Mouse (Mus musculus) limb, embryonic 12.5 days (tissue): ENCODE results near the gene U2surp. TPM values are rescaled to one million over a fixed set of nuclear protein-coding genes. Genes with fewer than 3 reads are reported as not detected.

Experiments
- ATAC-seq: fragments of 200-750 bp; cut with Nextera tagmentation; 2 replicates; pipeline ENCODE4 v1.8.0; 2017; ENCODE audit warnings: low read depth, moderate TSS enrichment; ENCODE audit not compliant: insufficient number of reproducible peaks, insufficient read depth, low FRiP score, low TSS enrichment
- H3K27ac ChIP-seq: fragments of 300-500 bp; sonication (generic); 2 replicates; pipeline ENCODE4 v1.5.1; 2016; ENCODE audit warnings: mild to moderate bottlenecking, moderate library complexity
- H3K27me3 ChIP-seq: fragments of 300-500 bp; sonication (generic); 2 replicates; pipeline ENCODE4 v1.6.1; 2016; ENCODE audit warnings: mild to moderate bottlenecking, moderate library complexity
- H3K36me3 ChIP-seq: fragments of 300-500 bp; sonication (generic); 2 replicates; pipeline ENCODE4 v1.6.1; 2016; ENCODE audit warnings: mild to moderate bottlenecking, moderate library complexity
- H3K4me1 ChIP-seq: fragments of 300-500 bp; sonication (generic); replicated peaks from 2 replicates; pipeline ENCODE4 v1.6.1; 2016
- H3K4me2 ChIP-seq: fragments of 300-500 bp; sonication (generic); 2 replicates; pipeline ENCODE4 v1.6.1; 2016; ENCODE audit warnings: mild to moderate bottlenecking, moderate library complexity
- H3K4me3 ChIP-seq: fragments of 300-500 bp; sonication (generic); replicated peaks from 2 replicates; pipeline ENCODE4 v1.5.1; 2016; ENCODE audit warnings: mild to moderate bottlenecking
- H3K9ac ChIP-seq: fragments of 300-500 bp; sonication (generic); replicated peaks from 2 replicates; pipeline ENCODE4 v1.6.1; 2016; ENCODE audit warnings: mild to moderate bottlenecking, moderate library complexity
- H3K9me3 ChIP-seq: fragments of 300-500 bp; sonication (generic); 2 replicates; pipeline ENCODE4 v1.6.1; 2016; ENCODE audit warnings: mild to moderate bottlenecking, moderate library complexity
- WGBS: fragments of 180-500 bp; shearing (Covaris S2); methylation state at CpG from one replicate; pipeline ENCODE4 v1.1.7; 2016; 5-methylcytosine and 5-hydroxymethylcytosine counted together
- polyA plus RNA-seq: library from polyadenylated mRNA; unstranded; fragments of >200 nt; fragmentation: Nextera tagmentation; extraction: Ambion mirVana; gene quantifications from 2 replicates; pipeline ENCODE4 v1.2.1, GENCODE M21; 2016

Gene U2surp
- 154 and 175 TPM in 2 replicates for polyA plus RNA-seq

DNA sequence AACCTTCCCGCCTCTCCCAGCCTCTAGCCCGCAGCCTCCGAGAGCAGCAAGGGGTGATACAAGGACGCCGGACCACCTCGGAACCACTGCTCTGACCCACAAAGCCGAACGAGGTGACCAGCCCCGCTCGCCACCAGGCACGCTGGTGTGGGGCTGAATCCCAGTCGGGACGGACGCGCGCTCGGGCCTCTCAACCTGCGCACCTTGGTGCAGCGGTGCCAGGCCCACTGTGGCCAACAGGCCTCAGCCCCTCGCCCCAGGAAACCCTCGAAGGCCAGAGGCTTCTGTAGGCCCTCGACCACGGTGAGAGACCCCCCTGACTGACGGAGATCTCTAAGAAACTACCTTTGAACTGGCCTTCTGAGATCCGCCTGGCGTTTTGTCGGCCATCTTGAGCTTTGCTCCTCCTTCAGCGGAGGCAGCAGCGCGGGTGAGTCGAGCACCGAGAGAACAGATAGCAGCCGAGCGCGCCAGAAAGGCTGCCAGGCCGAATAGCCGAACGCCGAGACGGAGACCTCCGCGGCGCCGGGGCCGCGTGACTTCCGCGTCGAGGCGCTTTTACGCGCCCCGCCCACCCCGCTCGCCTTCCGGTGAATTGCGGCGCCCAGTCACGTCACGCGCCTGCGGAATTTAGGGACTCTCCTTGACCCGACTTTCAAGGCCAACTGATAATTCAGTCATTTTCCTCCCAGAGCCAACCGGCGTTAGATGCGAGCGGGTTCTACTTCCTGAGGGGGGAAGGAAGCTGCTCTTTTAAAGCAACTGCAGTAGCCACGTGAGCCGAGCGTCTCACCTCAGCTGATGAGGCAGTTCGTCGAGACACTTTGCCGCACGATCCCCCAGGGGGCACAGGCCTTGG, at the start of gene U2surp:
TSS of gene U2surp (minus strand) at position 525 of the 859 bp plus-strand sequence.
- H3K4me1 ChIP-seq: peaks cover 18% of the 10 kb centered on the region
- peak within 1 kb of the TSS; percentile 92 for H3K27ac ChIP-seq
- no peaks in the 10 kb centered on the region for H3K36me3 ChIP-seq
- ATAC-seq: peak; percentile 91
- peak within 1 kb of the TSS; percentile 93 for H3K9ac ChIP-seq
- H3K4me2 ChIP-seq: peak within 1 kb of the TSS; percentile 88
- H3K9me3 ChIP-seq: no peaks in the 10 kb centered on the region
- peak within 1 kb of the TSS; percentile 96 for H3K4me3 ChIP-seq
- under 1% methylated on average over 74 of the region's 74 CpGs for WGBS
- H3K27me3 ChIP-seq: no peaks in the 10 kb centered on the region

DNA sequence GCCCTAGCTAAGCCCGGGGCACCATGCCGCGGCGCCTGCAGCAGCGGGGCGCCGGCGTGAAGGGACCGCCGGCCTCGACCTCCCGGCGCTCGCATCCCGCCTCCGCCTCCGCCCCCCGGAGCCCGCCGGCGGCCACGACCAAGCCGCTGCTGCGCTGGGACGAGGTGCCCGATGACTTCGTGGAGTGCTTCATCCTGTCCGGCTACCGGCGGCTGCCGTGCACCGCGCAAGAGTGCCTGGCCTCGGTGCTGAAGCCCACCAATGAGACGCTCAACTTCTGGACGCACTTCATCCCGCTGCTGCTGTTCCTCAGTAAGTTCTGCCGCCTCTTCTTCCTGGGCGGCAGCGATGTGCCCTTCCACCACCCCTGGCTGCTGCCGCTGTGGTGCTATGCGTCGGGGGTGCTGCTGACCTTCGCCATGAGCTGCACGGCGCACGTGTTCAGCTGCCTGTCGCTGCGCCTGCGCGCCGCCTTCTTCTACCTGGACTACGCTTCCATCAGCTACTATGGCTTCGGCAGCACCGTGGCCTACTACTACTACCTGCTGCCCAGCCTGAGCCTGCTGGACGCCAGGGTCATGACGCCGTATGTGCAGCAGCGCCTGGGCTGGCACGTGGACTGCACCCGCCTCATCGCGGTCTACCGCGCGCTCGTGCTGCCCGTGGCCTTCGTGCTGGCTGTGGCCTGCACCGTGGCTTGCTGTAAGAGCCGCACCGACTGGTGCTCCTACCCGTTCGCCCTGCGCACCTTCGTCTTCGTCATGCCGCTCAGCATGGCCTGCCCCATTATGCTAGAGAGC, 48.3 kb upstream of the U2surp start:
- Histone ChIP-seq H3K9ac (peak overlapping the region; percentile 66), H3K27ac (no peak overlapping the region), H3K4me1 (peaks cover 10% of the 10 kb centered on the region), H3K36me3 (no peaks in the 10 kb centered on the region), H3K4me3 (peak overlapping the region; percentile 61), H3K9me3 (no peaks in the 10 kb centered on the region), H3K4me2 (peak overlapping the region; percentile 97), H3K27me3 (peaks cover 84% of the 10 kb centered on the region)
- 13% methylated on average over 77 of the region's 78 CpGs for WGBS
- ATAC-seq: peak; percentile 65

DNA sequence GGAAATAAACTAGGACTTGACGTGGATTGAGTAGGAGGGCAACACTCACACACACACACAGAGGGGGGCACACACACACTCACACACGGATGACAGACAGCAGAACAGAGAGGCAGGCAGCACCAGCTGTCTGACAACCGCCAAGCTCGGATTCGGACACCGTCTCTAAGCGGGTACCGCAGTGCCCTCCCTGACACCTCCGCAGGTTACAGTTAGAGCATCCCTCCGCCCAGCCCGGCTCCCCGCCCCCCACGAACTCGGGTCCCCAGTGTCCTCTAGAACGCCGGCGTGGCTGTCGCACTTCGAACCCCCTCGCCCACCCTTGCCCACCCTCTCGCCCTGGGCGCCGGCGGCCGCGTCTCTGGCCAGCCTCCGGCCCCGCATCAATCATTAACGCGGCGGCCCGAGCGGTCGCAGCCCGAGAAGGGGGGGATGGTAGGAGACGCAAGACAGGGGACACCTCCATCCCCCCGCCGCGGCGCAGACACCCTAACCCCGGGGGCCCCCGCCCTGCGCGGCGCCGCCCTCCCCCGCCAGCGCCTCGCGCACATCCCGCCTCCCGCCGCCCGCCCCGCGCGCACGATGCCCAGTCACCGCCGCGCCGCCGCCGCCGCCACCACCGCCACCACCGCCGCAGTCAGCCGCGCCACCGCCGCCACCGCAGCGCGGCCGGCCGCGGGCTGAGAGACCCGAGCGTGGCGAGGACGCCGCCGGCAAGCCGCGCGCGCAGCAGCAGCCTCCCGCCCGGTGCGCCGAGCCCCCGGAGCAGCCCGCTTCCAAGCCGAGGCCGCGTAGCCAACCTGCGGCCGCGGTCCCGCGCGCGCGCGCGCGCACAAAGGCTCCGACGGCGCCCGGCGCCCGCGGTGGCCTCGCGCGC, 47.5 kb upstream of the U2surp start, which contains the start of gene Paqr9:
TSS of gene Paqr9 (plus strand) at position 599 of the 877 bp plus-strand sequence.
- Histone ChIP-seq H3K36me3 (no peaks in the 10 kb centered on the region), H3K4me1 (peaks cover 10% of the 10 kb centered on the region), H3K9ac (peak within 1 kb of the TSS; percentile 66), H3K27me3 (peaks cover 86% of the 10 kb centered on the region), H3K4me2 (peak within 1 kb of the TSS; percentile 97), H3K4me3 (peak within 1 kb of the TSS; percentile 61), H3K9me3 (no peaks in the 10 kb centered on the region), H3K27ac (no peak within 1 kb of the TSS)
- 2% methylated on average over 67 of the region's 118 CpGs for WGBS
- peak; percentile 64 for ATAC-seq

DNA sequence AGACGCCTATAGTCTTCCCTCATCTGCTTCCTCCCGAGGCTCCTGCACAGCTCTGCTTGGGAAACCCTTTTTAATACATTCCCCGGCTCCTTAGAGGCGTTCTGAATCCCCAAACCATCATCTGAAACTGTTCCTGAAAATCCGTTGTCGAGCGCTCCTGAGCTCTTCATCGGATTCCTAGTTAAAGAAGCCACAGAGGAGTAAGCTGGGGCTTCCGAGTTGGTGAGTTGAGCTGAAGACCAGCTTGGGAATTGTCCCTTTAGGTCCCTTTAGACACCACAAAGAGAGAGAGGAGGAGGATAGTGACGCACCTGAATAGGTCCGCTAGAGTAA, 46.9 kb upstream of the U2surp start:
- Histone ChIP-seq H3K27ac (no peak overlapping the region), H3K4me3 (peak overlapping the region; percentile 61), H3K4me1 (peaks cover 10% of the 10 kb centered on the region), H3K36me3 (no peaks in the 10 kb centered on the region), H3K9ac (no peak overlapping the region), H3K9me3 (no peaks in the 10 kb centered on the region), H3K4me2 (peak overlapping the region; percentile 97), H3K27me3 (peaks cover 85% of the 10 kb centered on the region)
- no peak for ATAC-seq
- 10% methylated on average over 11 of the region's 11 CpGs for WGBS

DNA sequence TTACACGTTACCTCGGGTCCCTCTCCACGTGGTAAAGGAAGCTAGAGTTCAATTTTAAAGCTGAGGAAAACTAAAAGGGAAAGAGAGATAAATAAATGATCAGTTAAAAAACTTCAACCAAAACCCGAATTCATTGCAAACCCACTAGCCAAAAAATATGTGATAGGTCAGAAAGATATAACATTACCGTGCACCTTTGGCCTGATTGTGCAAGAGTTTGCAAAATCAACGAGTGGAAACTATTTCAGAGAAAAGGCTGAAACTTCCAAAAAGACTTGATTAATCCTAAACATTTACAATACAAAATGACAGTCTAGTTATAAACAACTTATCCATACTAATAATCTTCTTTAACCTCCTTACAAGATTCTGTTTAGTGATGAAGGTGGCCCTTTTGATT, 45.9 kb upstream of the U2surp start:
- ATAC-seq: no peak

DNA sequence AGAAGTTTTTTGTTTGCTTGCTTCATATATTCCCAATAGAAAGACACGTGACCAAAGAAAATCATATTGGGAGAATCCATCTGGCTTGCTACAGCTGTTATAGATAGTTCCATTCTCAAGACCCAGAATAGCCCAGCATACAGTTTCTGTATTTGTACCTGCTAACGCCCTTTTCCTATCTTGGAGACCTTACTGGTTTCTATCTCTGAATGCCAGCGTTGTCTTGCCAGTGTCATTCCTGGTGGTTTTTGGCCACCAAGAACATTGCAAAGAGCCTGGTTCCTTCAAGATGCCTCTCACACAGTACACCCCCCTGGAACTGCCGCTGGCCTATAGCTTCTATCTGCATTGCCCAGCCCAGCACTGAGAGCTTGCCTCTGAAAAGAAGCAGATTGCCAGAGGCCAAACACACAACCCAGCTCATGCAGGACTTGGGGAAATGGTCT, 44.3 kb upstream of the U2surp start:
- Histone ChIP-seq H3K36me3 (no peaks in the 10 kb centered on the region), H3K9ac (no peak overlapping the region), H3K4me1 (peaks cover 16% of the 10 kb centered on the region), H3K9me3 (no peaks in the 10 kb centered on the region), H3K4me3 (no peak overlapping the region), H3K27ac (no peak overlapping the region), H3K27me3 (peaks cover 62% of the 10 kb centered on the region), H3K4me2 (no peak overlapping the region)
- ATAC-seq: no peak
- WGBS: 90% methylated on average over 4 of the region's 4 CpGs

More for the DNA sequence above, 45.9 kb upstream of the U2surp start:
- Histone ChIP-seq H3K27me3 (peaks cover 78% of the 10 kb centered on the region), H3K9ac (no peak overlapping the region), H3K27ac (no peak overlapping the region), H3K9me3 (no peaks in the 10 kb centered on the region), H3K4me3 (no peak overlapping the region), H3K4me2 (no peak overlapping the region), H3K4me1 (peaks cover 10% of the 10 kb centered on the region), H3K36me3 (no peaks in the 10 kb centered on the region)
- WGBS: 72% methylated on average over 6 of the region's 6 CpGs

DNA sequence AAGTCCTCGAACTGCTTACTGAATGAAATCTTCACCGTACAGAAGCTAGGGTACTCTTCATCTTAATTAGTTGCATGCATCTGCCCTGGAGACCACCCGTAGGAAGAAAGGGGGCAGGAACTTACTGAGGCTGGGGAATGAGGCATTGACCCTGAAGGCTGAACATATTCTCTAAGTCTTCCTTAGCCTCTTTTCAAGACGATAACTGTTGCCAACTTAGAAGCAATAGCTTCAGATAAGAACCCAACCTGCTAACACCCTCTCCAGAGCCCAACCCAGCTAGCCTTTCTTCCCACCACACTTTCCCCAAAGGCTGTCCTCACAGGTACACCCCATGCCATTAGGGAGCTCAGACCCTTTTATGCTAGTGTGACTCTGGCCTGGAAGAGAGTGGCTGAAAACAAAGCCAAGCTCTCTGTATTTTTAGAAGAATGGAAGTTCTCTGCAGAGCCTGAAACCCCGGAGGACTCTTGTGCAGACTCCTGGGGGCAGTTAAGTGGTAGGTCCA, 43.5 kb upstream of the U2surp start:
- Histone ChIP-seq H3K4me3 (no peak overlapping the region), H3K9ac (no peak overlapping the region), H3K27me3 (peaks cover 54% of the 10 kb centered on the region), H3K36me3 (no peaks in the 10 kb centered on the region), H3K9me3 (no peaks in the 10 kb centered on the region), H3K27ac (no peak overlapping the region), H3K4me1 (peaks cover 14% of the 10 kb centered on the region), H3K4me2 (no peak overlapping the region)
- ATAC-seq: no peak
- whole genome bisulfite sequencing: 68% methylated on average over 5 of the region's 5 CpGs

DNA sequence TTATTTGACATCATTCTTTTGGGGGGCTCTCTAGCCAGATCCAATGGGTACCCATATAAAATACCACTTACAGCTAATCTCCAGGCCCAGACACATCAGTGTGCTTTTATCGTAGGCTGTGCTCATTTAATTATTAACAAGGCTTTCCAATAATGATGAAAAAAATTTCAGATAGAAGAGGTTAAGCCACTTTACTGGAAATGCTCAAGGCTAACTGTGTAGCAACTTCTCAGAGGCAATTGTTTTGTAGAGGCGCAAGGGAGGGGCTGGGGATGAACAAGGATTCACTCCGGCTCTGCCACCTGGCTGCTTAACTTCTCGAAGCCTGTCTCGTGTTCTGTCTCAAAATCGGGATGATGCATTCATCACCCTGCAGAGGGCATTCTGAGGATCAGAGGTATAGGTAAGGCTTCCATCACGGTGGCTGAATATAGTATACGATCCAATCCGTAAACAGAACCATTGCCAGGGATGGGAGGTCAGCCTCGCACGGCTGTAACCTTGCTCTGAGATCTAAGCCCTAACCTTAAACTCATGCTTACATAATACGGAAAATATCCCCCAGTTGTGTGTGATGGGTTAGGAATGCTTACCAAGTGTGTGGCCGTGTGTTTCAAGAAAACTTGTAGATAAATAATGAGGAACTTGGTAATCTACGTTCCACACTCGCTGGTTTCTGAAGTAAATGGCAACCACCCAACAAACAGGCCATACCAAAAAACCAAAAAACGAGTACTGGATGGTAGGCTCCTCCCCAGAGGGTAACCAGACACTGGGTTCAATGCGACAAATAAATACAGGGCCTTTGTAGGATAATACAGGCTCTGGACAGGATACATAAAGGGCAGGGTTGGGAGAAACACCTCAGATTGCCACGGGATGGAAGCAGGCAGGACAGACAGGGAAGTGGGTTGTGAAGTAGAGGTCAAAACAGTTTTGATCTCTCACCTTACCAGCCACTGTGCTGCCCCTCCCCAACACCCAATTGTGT, 42.7 kb upstream of the U2surp start:
- peaks cover 47% of the 10 kb centered on the region for H3K27me3 ChIP-seq
- WGBS: 83% methylated on average over 18 of the region's 18 CpGs
- no peaks in the 10 kb centered on the region for H3K9me3 ChIP-seq
- H3K4me2 ChIP-seq: no peak overlapping the region
- no peak overlapping the region for H3K9ac ChIP-seq
- no peak for ATAC-seq
- H3K27ac ChIP-seq: no peak overlapping the region
- no peak overlapping the region for H3K4me3 ChIP-seq
- H3K36me3 ChIP-seq: no peaks in the 10 kb centered on the region
- H3K4me1 ChIP-seq: 0 out of 2 replicates have a peak, but pooled peaks cover 11% of the 10 kb centered on the region

DNA sequence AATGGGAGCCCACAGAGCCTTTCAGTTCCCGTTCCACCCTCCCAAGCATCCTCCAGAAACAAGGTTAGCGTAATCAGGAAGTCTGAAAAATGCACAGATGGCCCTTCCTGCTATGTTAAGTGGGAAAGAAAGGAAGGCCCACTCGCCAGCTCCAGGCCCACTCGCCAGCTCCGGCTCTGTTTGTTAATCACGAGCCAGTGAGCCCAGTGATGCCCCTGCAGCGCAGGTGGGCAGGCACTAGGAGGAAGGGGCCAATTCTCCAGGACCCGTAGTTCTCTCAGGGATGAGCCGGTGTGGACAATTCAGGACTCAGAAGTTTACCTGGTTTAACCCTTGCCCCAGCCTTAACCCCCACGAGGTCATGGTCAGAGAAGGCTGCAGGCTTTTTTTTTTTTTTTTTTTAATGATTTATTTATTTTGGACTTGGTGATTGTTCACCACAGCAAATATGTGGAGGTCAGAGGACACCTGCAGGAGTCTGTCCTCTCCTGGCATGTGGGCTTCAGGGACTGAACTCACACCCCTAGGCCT, 40.4 kb upstream of the U2surp start:
- Histone ChIP-seq H3K9ac (no peak overlapping the region), H3K36me3 (no peaks in the 10 kb centered on the region), H3K4me3 (no peak overlapping the region), H3K27ac (peak overlapping the region; percentile 45; the same call in 1 of the 2 replicates), H3K9me3 (no peaks in the 10 kb centered on the region), H3K4me2 (no peak overlapping the region), H3K27me3 (peaks cover 27% of the 10 kb centered on the region), H3K4me1 (0 out of 2 replicates have a peak, but pooled peaks cover 6% of the 10 kb centered on the region)
- ATAC-seq: no peak
- 68% methylated on average over 10 of the region's 10 CpGs for WGBS
